Mouse (Mus musculus) liver, postnatal 0 days (tissue): Measurements from ENCODE around the gene Ndufaf2.

Experiments
- CTCF ChIP-seq: sonication (generic); IDR thresholded peaks from 2 replicates; pipeline ENCODE4 v1.5.1; 2016; ENCODE audit warnings: antibody characterized with exemption, low read depth
- EP300 ChIP-seq: IDR thresholded peaks from 2 replicates; pipeline ENCODE4 v1.6.1; 2016; ENCODE audit warnings: antibody characterized with exemption, low read depth, mild to moderate bottlenecking

- no peak for TF ChIP-seq CTCF
- TF ChIP-seq EP300, result no peak
Measured at GRCm38 (mm10) chr13:108069151-108069550, 89.3 kb downstream of the Ndufaf2 start.
